ENCODE assay signal across 8 mouse cellular contexts in the genomic region with DNA sequence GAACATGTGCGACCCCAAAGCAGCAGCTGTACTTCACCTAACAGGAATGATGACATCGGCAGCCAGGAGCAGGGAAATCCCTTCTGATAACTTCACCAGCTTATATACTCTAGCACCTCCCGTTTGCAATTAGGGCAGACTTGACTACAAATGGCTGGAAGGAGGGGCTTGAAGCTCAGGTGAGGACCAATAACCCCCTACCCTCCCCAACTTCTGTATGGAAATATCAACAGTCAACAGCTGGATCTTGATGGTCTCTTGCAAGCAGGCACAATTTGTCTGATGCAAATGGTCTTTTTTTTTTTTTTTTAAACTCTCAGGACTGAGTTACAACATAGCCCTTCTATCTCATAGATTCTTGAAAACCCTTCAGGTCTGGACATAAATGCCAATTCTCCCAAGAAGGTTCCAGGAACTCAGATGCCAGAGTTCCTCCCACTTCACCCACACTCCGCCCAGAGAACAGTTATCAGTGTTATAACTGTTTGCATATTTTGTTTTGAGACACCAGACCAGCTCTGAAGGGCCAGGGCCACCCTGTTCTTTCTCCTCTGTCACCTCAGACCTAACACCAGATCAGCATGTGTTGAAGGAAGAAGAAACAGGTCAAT. TPM values are rescaled to one million over a fixed set of nuclear protein-coding genes. Genes with fewer than 3 reads are reported as not detected.
DNase-seq lines count a peak whose midpoint lies in the region; ATAC-seq lines count a peak whose summit lies in the region.

TSS of gene Tet3 (minus strand) at position 51 of the 611 bp plus-strand sequence.

- no peak within 1 kb of the TSS for H3K4me3 ChIP-seq in embryonic facial prominence, embryonic 12.5 days
- no peak within 1 kb of the TSS for H3K4me3 ChIP-seq in heart, embryonic 13.5 days

- intact Hi-C loops in left cerebral cortex, postnatal 10 days (cut with DNase I), result no loop called here

- no peak for ATAC-seq in embryonic facial prominence, embryonic 12.5 days (ENCODE audit: insufficient number of reproducible peaks, insufficient read depth, low FRiP score, low TSS enrichment)
- ATAC-seq in heart, embryonic 13.5 days (ENCODE audit: extremely low read depth, insufficient number of reproducible peaks, low FRiP score, low TSS enrichment), result no peak
- ATAC-seq in monocyte, adult 5-6 weeks (replicated peaks; ENCODE audit: insufficient number of reproducible peaks, low FRiP score, low TSS enrichment, poor library complexity, severe bottlenecking), result no peak

- H3K36me3 ChIP-seq in embryonic facial prominence, embryonic 12.5 days, result no peaks in the 10 kb centered on the region
- H3K36me3 ChIP-seq in heart, embryonic 13.5 days, result peaks cover 7% of the 10 kb centered on the region; the same call in 1 of the 2 replicates

- peaks cover 20% of the 10 kb centered on the region for H3K4me1 ChIP-seq in embryonic facial prominence, embryonic 12.5 days
- peaks cover 46% of the 10 kb centered on the region for H3K4me1 ChIP-seq in heart, embryonic 13.5 days

- no peak within 1 kb of the TSS for H3K4me2 ChIP-seq in embryonic facial prominence, embryonic 12.5 days (replicated peaks)
- no peak within 1 kb of the TSS for H3K4me2 ChIP-seq in heart, embryonic 13.5 days

- no peaks in the 10 kb centered on the region for H3K27me3 ChIP-seq in embryonic facial prominence, embryonic 12.5 days
- H3K27me3 ChIP-seq in heart, embryonic 13.5 days (replicated peaks), result peaks cover 6% of the 10 kb centered on the region; the same call in 1 of the 2 replicates

- no peak for DNase-seq in layer of hippocampus, adult 8-10 months (ENCODE audit: low spot score in 2 of 2)
- DNase-seq in layer of hippocampus, adult 9-11 months, result no peak
- DNase-seq in left cerebral cortex, postnatal 10 days (ENCODE audit: extremely low spot score in 1 of 2, low spot score in 2 of 2), result no peak
- DNase-seq in thymus, postnatal 36 days, result no peak
- DNase-seq in thymus, postnatal 10 days (ENCODE audit: low spot score in 2 of 2), result no peak

- 69% methylated on average over 4 of the region's 4 CpGs for WGBS in embryonic facial prominence, embryonic 12.5 days
- WGBS in heart, embryonic 13.5 days, result 42% methylated on average over 4 of the region's 4 CpGs

- no peak within 1 kb of the TSS for H3K27ac ChIP-seq in embryonic facial prominence, embryonic 12.5 days
- no peak within 1 kb of the TSS for H3K27ac ChIP-seq in heart, embryonic 13.5 days (replicated peaks)

- H3K9ac ChIP-seq in embryonic facial prominence, embryonic 12.5 days, result no peak within 1 kb of the TSS
- H3K9ac ChIP-seq in heart, embryonic 13.5 days, result no peak within 1 kb of the TSS

- H3K9me3 ChIP-seq in embryonic facial prominence, embryonic 12.5 days, result no peaks in the 10 kb centered on the region
- H3K9me3 ChIP-seq in heart, embryonic 13.5 days, result no peaks in the 10 kb centered on the region

RNA-seq across cellular contexts. Expression of gene Tet3, which starts in this region (rescaled TPM):
- 10 to 100 TPM; 53.5 to 65.9 (median 58.5) TPM for total RNA-seq in layer of hippocampus, adult 8-10 months (2022)
- 40.0 and 41.1 TPM in 2 replicates for polyA plus RNA-seq in embryonic facial prominence, embryonic 12.5 days (2016; fragmentation: Nextera tagmentation; extraction: Ambion mirVana)
- polyA plus RNA-seq in heart, embryonic 13.5 days (2015; fragmentation: Nextera tagmentation; extraction: Ambion mirVana), result 27.7 and 30.6 TPM in 2 replicates
- total RNA-seq in left cerebral cortex, postnatal 10 days (2021), result 100 to 1,000 TPM; 105 to 114 TPM
- 11.6 to 26.4 TPM (median 11.9 TPM) in 3 replicates for total RNA-seq in monocyte, adult 5-6 weeks (2017)
